Mouse (Mus musculus): ENCODE results near the gene Vill. TPM values are rescaled to one million over a fixed set of nuclear protein-coding genes. Genes with fewer than 3 reads are reported as not detected.

Vill gene
- total RNA-seq, 2 experiments from 2014 or later, result 5.1 to 9.6 TPM

GRCm38 (mm10) chr9:119033111-119033921 is 19.3 kb upstream of the Vill start:
- intact Hi-C loops (cut with DNase I), result loop anchor here (2.0 kb wide), 1 partner anchor 107 kb away; the partner anchor contains the start of gene Ctdspl
- DNase-seq (ENCODE audit: low spot score in 2 of 2), result peak; percentile 50 to 53

- intact Hi-C loops (cut with DNase I), result no loop called here
- DNase-seq (ENCODE audit: low spot score in 2 of 2), result no peak
These were observed 18.5 kb upstream of the Vill start for GRCm38 (mm10) chr9:119034069-119034468.

DNA sequence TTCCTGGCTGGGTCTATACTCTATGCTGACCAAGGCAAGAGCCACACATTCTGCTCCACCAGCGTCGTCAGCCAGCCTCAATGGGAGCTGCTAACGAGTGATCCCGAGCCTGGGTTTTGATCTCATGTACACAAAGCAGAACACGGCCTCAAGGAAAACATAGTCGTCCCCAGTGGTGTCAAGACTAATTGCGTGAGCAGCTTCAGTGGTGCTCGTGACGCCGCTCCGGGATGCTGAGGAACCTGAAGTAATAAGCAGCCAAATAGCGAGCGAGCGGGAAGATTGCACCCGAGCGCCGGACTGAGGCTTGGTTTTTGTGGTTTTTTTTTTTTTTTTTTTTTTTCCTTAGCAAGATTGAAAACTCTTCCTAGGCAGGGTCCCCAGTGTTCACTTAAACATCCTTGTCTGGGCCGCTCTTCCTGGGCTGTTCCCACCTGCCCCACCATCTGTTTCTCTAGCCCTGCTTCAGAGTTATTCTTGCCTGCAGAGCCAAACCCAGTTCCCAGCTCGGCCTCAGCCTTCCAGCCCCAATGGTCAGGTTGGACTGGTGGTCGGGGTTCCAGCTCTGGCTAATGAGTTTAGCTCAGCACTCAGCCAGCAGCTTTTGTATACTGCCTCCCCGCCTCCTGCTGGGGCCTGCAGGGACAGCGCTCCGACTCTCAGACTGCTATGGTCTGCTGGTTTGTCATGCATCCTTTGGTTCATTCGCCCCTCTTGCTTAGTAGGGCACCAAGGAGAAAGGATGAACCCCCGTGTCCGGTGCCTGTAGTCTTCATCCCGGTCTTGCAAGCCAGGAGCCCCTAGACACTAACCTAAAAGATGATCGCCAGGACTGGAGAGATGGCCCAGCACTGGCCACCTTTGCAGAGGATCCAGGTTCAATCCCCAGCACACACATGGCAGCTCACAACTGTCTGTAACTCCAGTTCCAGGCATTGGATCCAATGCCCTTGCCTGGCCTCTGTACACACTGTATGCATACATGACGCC is 17.6 kb upstream of the Vill start:
- intact Hi-C loops (cut with DNase I), result loop anchor here (5.0 kb wide), 1 partner anchor 33 kb away; no protein-coding TSS in a partner anchor
- DNase-seq (ENCODE audit: low spot score in 2 of 2), result no peak

GRCm38 (mm10) chr9:119035836-119036235 is 16.7 kb upstream of the Vill start:
- intact Hi-C loops (cut with DNase I), result loop anchor here (5.0 kb wide), 1 partner anchor 34 kb away; no protein-coding TSS in a partner anchor
- no peak for DNase-seq (ENCODE audit: low spot score in 2 of 2)

GRCm38 (mm10) chr9:119037076-119037730 is 15.4 kb upstream of the Vill start:
- DNase-seq (ENCODE audit: low spot score in 2 of 2), result peak in 1 of 2 experiments; percentile 40
- intact Hi-C loops (cut with DNase I), result loop anchor here (5.0 kb wide), 1 partner anchor 35 kb away; no protein-coding TSS in a partner anchor

DNA sequence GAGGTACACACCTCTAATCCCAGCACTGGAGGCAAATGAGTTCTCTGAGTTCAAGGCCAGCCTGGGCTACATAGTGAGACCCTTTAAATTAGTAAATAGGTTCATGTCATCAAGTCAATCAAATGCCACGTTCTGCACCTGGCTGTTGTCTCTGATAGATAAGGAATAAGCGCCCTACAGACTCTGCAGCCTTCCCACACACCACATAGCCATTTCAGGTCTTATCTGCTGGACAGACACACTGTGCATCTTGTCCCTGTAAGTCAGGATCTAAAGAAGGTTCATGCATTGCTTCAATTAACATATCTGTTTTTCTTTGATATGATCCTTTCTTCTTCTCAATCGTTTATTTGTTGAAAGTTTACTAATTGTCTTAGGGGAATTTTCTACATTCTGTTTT is 14.0 kb upstream of the Vill start:
- DNase-seq (ENCODE audit: low spot score in 2 of 2), result no peak

GRCm38 (mm10) chr9:119040101-119040775 is 12.3 kb upstream of the Vill start:
- intact Hi-C loops (cut with DNase I), result no loop called here

More for the DNA sequence above, 14.0 kb upstream of the Vill start:
- intact Hi-C loops (cut with DNase I), result loop anchor here (5.0 kb wide), 1 partner anchor 36 kb away; no protein-coding TSS in a partner anchor

DNA sequence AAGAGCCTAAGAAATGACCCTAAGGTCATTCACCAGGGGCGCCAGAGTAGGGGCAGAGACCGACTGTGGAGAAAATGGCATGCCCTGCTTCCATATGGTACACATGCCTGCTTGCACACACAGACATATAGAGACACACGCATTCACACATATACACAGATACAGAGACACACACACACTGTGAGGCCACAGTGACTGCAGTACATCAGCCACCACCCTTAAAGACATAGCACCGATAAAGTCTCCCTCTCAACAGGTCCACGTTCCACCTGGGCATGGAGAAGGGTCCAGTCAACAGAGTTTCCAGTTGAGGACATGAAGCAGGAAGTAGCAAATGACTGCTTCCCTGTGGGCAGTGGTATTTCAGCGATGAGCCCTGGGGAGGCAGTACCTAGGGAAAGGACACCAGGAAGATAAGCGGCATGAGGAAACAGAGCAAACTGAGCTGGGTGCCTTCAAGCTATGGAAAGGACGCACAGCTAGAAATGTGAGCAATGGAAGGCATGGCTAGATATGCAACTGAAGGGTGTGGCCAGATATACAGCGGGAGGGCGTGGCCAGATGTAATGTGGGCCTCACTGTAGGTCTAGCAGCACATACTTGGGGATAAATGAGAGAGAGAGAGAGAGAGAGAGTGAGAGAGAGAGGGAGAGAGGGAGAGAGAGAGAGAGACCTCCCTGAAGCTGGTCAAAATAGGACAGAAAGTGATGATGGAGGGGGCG is 4.2 kb upstream of the Vill start:
- intact Hi-C loops (cut with DNase I), result no loop called here
- no peak for DNase-seq (ENCODE audit: low spot score in 2 of 2)

More at GRCm38 (mm10) chr9:119040101-119040775, 12.3 kb upstream of the Vill start:
- DNase-seq (ENCODE audit: low spot score in 2 of 2), result no peak

DNA sequence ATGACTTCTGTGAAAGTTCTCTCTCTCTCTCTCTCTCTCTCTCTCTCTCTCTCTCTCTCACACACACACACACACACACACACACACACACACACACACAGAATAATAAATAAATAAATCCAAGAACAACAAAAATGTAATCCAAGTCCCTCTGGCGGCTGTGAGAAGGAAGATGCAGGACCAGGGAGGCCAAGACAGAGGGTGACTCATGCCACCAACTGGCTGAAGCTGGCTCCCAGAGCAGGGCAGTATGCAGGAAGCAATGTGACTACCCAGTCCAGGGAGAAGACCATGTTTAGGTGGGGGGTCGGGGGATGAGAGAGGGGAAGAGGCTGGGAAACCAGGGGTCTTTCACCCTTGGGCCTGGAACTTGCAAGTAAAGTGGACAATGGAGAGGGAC is 1.4 kb upstream of the Vill start:
- no peak for DNase-seq (ENCODE audit: low spot score in 2 of 2)
- intact Hi-C loops (cut with DNase I), result no loop called here

DNA sequence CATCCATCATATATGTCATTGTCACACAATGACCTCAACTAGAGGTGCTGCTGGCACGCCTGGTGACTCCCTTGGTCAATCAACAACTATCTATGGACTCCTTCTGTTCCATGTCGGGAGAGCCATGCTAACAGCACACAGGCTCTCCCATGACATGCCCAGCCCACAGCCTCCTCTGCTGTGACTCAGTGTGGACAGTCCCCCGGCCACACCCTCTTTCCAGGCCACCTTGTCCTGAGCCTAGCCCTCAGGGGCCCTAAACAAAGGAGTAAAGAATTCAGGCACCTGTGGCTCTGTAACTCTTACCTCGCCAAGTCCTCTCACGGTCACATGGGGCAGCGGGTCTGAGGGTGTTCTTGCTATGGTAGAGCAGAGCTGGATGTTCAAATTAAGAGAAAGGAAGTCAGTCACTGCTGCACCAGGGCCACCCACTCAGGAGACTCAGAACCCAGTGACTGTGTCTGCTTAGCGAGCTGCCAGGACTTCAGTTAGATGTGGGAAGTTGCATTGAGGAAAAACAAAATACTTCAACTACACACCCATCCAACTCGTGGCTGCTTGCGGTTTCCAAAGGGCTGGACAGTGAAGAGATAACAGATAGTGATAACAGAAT is 1.5 kb downstream of the Vill start:
- intact Hi-C loops (cut with DNase I), result no loop called here
- no peak for DNase-seq (ENCODE audit: low spot score in 2 of 2)

GRCm38 (mm10) chr9:119055336-119055735 is 2.8 kb downstream of the Vill start:
- DNase-seq (ENCODE audit: low spot score in 2 of 2), result no peak
- intact Hi-C loops (cut with DNase I), result no loop called here

GRCm38 (mm10) chr9:119058245-119058644 is 5.7 kb downstream of the Vill start:
- intact Hi-C loops (cut with DNase I), result no loop called here
- no peak for DNase-seq (ENCODE audit: low spot score in 2 of 2)

GRCm38 (mm10) chr9:119060701-119061100 is 8.1 kb downstream of the Vill start:
- intact Hi-C loops (cut with DNase I), result loop anchor here (10.0 kb wide), 1 partner anchor 466 kb away; no protein-coding TSS in a partner anchor
- DNase-seq (ENCODE audit: low spot score in 2 of 2), result no peak

DNA sequence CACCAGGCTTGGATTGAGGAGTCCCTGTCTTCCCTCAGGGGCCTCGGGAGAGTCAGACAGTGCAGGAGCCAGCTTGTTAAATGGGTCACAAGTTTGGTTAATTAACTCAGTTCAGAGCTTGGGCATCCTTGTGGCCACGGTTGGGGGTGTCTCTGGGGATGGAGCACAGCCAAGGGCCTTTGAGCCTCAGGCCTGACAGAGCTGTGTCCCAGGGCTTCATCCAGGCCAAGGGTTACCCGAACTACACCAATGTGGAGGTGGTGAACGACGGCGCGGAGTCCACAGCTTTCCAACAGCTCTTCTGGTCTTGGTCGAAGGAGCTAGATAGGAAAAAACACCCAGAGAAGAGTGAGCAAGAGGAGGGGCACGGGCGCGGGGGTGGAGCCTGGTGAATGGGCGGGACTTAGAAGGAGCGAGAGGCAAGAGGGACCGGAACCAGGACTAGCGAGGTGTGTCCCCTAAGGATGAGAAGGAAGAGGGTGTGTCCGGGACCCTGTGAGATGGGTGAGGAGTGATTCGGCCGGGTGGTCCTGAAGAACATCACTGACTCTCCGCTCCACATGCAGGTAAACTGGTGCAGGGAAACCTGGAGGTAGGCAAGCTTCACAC is 10.6 kb downstream of the Vill start:
- intact Hi-C loops (cut with DNase I), result loop anchor here (10.0 kb wide), 1 partner anchor 468 kb away; no protein-coding TSS in a partner anchor
- no peak for DNase-seq (ENCODE audit: low spot score in 2 of 2)

- DNase-seq (ENCODE audit: low spot score in 2 of 2), result no peak
- intact Hi-C loops (cut with DNase I), result loop anchor here (10.0 kb wide), 1 partner anchor 469 kb away; no protein-coding TSS in a partner anchor
These were observed 11.7 kb downstream of the Vill start for GRCm38 (mm10) chr9:119064296-119064695.

DNA sequence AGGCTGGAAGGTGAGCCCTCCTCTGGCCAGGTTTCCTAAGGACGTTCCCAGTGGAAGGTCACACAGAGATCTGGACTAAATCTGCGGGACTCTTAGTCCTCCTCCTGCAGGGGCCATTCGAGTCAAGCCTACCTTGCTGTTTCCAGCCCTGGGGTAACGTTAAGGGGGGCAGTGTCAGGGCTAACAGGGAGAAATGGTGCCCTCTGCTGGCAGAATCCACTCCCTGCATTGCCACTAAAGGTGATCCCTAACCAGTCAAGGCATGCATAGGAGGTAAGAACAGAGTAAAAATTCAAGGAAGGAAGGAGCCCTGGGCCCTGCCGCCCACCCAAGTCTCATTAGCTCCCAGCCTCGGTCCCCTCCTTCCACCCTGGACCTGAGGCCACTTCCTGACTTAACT is 15.0 kb downstream of the Vill start:
- peak; percentile 77 to 81 for DNase-seq (ENCODE audit: low spot score in 2 of 2)
- intact Hi-C loops (cut with DNase I), result loop anchor here (1.0 to 10.0 kb wide), 2 partner anchors 147 to 473 kb away; no protein-coding TSS in a partner anchor

DNA sequence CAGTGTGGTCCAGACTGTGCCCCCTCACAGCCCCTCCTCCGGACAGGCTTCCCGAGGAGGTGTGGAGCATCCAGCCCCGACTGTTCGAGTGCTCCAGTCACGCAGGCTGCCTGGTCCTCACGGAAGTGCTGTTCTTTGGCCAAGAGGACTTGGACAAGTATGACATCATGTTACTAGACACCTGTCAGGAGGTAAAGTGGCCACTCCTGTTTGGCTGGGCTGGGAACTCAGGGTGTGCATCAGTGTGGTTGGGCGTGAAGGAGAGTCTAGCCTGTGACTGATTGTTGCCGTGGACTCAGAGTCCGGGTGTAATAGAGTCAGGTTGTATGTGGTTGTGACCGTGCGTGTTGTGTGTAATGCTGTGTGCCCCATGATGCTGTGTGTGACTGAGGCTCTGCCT is 15.7 kb downstream of the Vill start:
- intact Hi-C loops (cut with DNase I), result loop anchor here (10.0 kb wide), 1 partner anchor 473 kb away; no protein-coding TSS in a partner anchor
- DNase-seq (ENCODE audit: low spot score in 2 of 2), result no peak
